Mouse (Mus musculus) stomach, postnatal 0 days (tissue): ENCODE results near the gene Slc28a3.

Experiments
- CTCF ChIP-seq: IDR thresholded peaks from 2 replicates; pipeline ENCODE4 v1.5.1; 2016; ENCODE audit warnings: antibody characterized with exemption, low read depth, mild to moderate bottlenecking, moderate library complexity
- EP300 ChIP-seq: optimal IDR thresholded peaks from 2 replicates; pipeline ENCODE3; 2016; ENCODE audit warnings: antibody characterized with exemption

GRCm38 (mm10) chr13:58537232-58537915 lies 73.3 kb downstream of the Slc28a3 start:
- TF ChIP-seq EP300 (no peak), CTCF (no peak)
